ENCODE assay signal across 9 mouse cellular contexts in the genomic region with DNA sequence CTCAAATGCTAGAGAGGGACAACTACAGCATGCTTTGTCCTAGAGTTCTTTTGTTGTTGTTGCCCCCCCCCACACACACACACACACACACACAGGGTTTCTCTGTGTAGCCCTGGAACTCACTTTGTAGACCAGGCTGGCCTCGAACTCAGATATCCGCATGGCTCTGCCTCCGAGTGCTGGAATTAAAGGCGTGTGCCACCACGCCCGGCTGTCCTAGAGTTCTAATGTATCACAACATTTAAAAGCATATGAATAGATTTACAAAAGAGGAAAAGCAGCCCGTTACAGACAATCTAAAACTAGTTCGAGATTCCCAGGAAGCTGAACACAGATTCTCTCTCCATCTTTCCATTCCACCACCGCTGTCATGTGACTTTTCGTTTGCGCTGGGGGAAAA. TPM values are rescaled to one million over a fixed set of nuclear protein-coding genes. Genes with fewer than 3 reads are reported as not detected.
DNase-seq lines count a peak whose midpoint lies in the region; ATAC-seq and TF ChIP-seq lines count a peak whose summit lies in the region.
"Had no signal": no experiment of that assay in that cellular context is flagged by ENCODE, and none has a peak within 500 bp of the region (broad histone marks: within the 10 kb centered on the region; RNA-seq: fewer than 3 reads in every experiment).

No protein-coding gene starts in this region.

- no peak overlapping the region for H3K9ac ChIP-seq in kidney, postnatal 0 days (ENCODE audit: low read depth, low read length)
- no peak overlapping the region for H3K9ac ChIP-seq in embryonic facial prominence, embryonic 11.5 days (replicated peaks; ENCODE audit: low read length)
- no peak overlapping the region for H3K9ac ChIP-seq in intestine, embryonic 15.5 days
- H3K9ac ChIP-seq in neural tube, embryonic 11.5 days (ENCODE audit: low read length): no peak overlapping the region

- DNase-seq in kidney, postnatal 0 days (ENCODE audit: low spot score): no peak
- DNase-seq in kidney, postnatal 25 days: no peak
- peak; percentile 11 for DNase-seq in embryonic facial prominence, embryonic 11.5 days (ENCODE audit: low spot score)
- DNase-seq in neural tube, embryonic 11.5 days (ENCODE audit: low spot score): no peak
- DNase-seq in gastrocnemius, postnatal 14 days: no peak
- DNase-seq in adrenal gland, postnatal 4 days (ENCODE audit: low spot score in 2 of 2): no peak

- intact Hi-C loops in gastrocnemius, postnatal 14 days (cut with DNase I; ENCODE audit: low total_unique reads): no loop called here

- H3K4me3 ChIP-seq in kidney, postnatal 0 days (replicated peaks; ENCODE audit: low read depth, low read length): 0 out of 2 replicates have a peak overlapping the region, but pooled peaks have one; percentile 11
- H3K4me3 ChIP-seq in embryonic facial prominence, embryonic 11.5 days (ENCODE audit: low read depth, low read length): peak overlapping the region; percentile 28; the same call in 1 of the 2 replicates
- peak overlapping the region; percentile 27; the same call in 1 of the 2 replicates for H3K4me3 ChIP-seq in intestine, embryonic 15.5 days (replicated peaks)
- peak overlapping the region; percentile 31 for H3K4me3 ChIP-seq in neural tube, embryonic 11.5 days (ENCODE audit: low read depth, low read length)

- H3K27me3 ChIP-seq in kidney, postnatal 0 days (ENCODE audit: insufficient read depth, low read length): no peaks in the 10 kb centered on the region
- no peaks in the 10 kb centered on the region for H3K27me3 ChIP-seq in embryonic facial prominence, embryonic 11.5 days (ENCODE audit: control insufficient read depth, insufficient read depth, low read length)
- 0 out of 2 replicates have a peak, but pooled peaks cover 5% of the 10 kb centered on the region for H3K27me3 ChIP-seq in intestine, embryonic 15.5 days (replicated peaks)
- H3K27me3 ChIP-seq in neural tube, embryonic 11.5 days (ENCODE audit: control insufficient read depth, insufficient read depth, low read length): no peaks in the 10 kb centered on the region
- H3K27me3 ChIP-seq: Patski had no signal

- H3K4me1 ChIP-seq in kidney, postnatal 0 days (replicated peaks; ENCODE audit: insufficient read depth, low read length): no peaks in the 10 kb centered on the region
- H3K4me1 ChIP-seq in embryonic facial prominence, embryonic 11.5 days (ENCODE audit: control insufficient read depth, insufficient read depth, low read length): no peaks in the 10 kb centered on the region; the same call in 1 of the 2 replicates
- 0 out of 2 replicates have a peak, but pooled peaks cover 6% of the 10 kb centered on the region for H3K4me1 ChIP-seq in intestine, embryonic 15.5 days (replicated peaks)
- no peaks in the 10 kb centered on the region for H3K4me1 ChIP-seq in neural tube, embryonic 11.5 days (ENCODE audit: control insufficient read depth, insufficient read depth, low read length)

- 26% methylated on average over 11 of the region's 11 CpGs for WGBS in kidney, postnatal 0 days
- WGBS in embryonic facial prominence, embryonic 11.5 days: 14% methylated on average over 11 of the region's 11 CpGs
- 30% methylated on average over 11 of the region's 11 CpGs for WGBS in intestine, embryonic 15.5 days
- WGBS in neural tube, embryonic 11.5 days: 25% methylated on average over 11 of the region's 11 CpGs

- H3K4me2 ChIP-seq in kidney, postnatal 0 days (ENCODE audit: low read length): peak overlapping the region; percentile 34
- H3K4me2 ChIP-seq in embryonic facial prominence, embryonic 11.5 days (ENCODE audit: low read depth, low read length): no peak overlapping the region
- H3K4me2 ChIP-seq in intestine, embryonic 15.5 days (replicated peaks): peak overlapping the region; percentile 56
- H3K4me2 ChIP-seq in neural tube, embryonic 11.5 days (ENCODE audit: low read depth): peak overlapping the region; percentile 48

- no peaks in the 10 kb centered on the region for H3K9me3 ChIP-seq in kidney, postnatal 0 days (replicated peaks; ENCODE audit: low read length)
- H3K9me3 ChIP-seq in embryonic facial prominence, embryonic 11.5 days (replicated peaks; ENCODE audit: control insufficient read depth, low read length): no peaks in the 10 kb centered on the region
- no peaks in the 10 kb centered on the region for H3K9me3 ChIP-seq in intestine, embryonic 15.5 days
- no peaks in the 10 kb centered on the region for H3K9me3 ChIP-seq in neural tube, embryonic 11.5 days (ENCODE audit: control insufficient read depth, low read length)

- ATAC-seq in kidney, postnatal 0 days (replicated peaks; ENCODE audit: low FRiP score, low read depth): no peak
- ATAC-seq in embryonic facial prominence, embryonic 11.5 days (replicated peaks; ENCODE audit: insufficient number of reproducible peaks, low FRiP score, low TSS enrichment, low read depth): no peak
- peak; percentile 31; the same call in 1 of the 2 replicates for ATAC-seq in intestine, embryonic 15.5 days
- ATAC-seq in neural tube, embryonic 11.5 days (ENCODE audit: insufficient read depth, low FRiP score, low TSS enrichment): no peak; the same call in 1 of the 2 replicates
- no peak for ATAC-seq in monocyte, adult 5-6 weeks (replicated peaks; ENCODE audit: insufficient number of reproducible peaks, low FRiP score, low TSS enrichment, poor library complexity, severe bottlenecking)
- ATAC-seq: Patski had no signal

- H3K36me3 ChIP-seq in kidney, postnatal 0 days (ENCODE audit: insufficient read depth, low read length): no peaks in the 10 kb centered on the region
- no peaks in the 10 kb centered on the region for H3K36me3 ChIP-seq in embryonic facial prominence, embryonic 11.5 days (replicated peaks; ENCODE audit: control insufficient read depth, insufficient read depth, low read depth, low read length)
- no peaks in the 10 kb centered on the region for H3K36me3 ChIP-seq in intestine, embryonic 15.5 days
- H3K36me3 ChIP-seq in neural tube, embryonic 11.5 days (ENCODE audit: control insufficient read depth, insufficient read depth, low read length): no peaks in the 10 kb centered on the region

- no peak for TF ChIP-seq CTCF in kidney, postnatal 0 days (IDR thresholded peaks at IDR 0.05; ENCODE audit: low read depth)

- H3K27ac ChIP-seq in kidney, postnatal 0 days: no peak overlapping the region
- H3K27ac ChIP-seq in embryonic facial prominence, embryonic 11.5 days (replicated peaks; ENCODE audit: low read depth, low read length): no peak overlapping the region
- no peak overlapping the region for H3K27ac ChIP-seq in intestine, embryonic 15.5 days
- no peak overlapping the region for H3K27ac ChIP-seq in neural tube, embryonic 11.5 days (ENCODE audit: low read depth, low read length)

RNA-seq across cellular contexts. Expression of gene Vmn1r223, which starts 22.7 kb away (rescaled TPM):
- not detected in 2 replicates for polyA plus RNA-seq in kidney, postnatal 0 days (2015; fragmentation: Nextera tagmentation; extraction: Ambion mirVana)
- not detected in 2 replicates for polyA plus RNA-seq in embryonic facial prominence, embryonic 11.5 days (2014; fragmentation: Nextera tagmentation; extraction: Ambion mirVana)
- not detected in 2 replicates for polyA plus RNA-seq in intestine, embryonic 15.5 days (2015; fragmentation: Nextera tagmentation; extraction: Ambion mirVana)
- not detected in 2 replicates for polyA plus RNA-seq in neural tube, embryonic 11.5 days (2014; fragmentation: Nextera tagmentation; extraction: Ambion mirVana)
- total RNA-seq in gastrocnemius, postnatal 14 days (2021): not detected
- total RNA-seq in monocyte, adult 5-6 weeks (2017): not detected in 3 replicates
- total RNA-seq in adrenal gland, postnatal 4 days (2021): not detected
- polyA plus RNA-seq: Patski had no signal

RNA-seq across cellular contexts. Expression of gene Vmn1r222, which starts 33.9 kb away (rescaled TPM):
- polyA plus RNA-seq in kidney, postnatal 0 days (2015; fragmentation: Nextera tagmentation; extraction: Ambion mirVana): not detected in 2 replicates
- not detected in 2 replicates for polyA plus RNA-seq in embryonic facial prominence, embryonic 11.5 days (2014; fragmentation: Nextera tagmentation; extraction: Ambion mirVana)
- not detected in 2 replicates for polyA plus RNA-seq in intestine, embryonic 15.5 days (2015; fragmentation: Nextera tagmentation; extraction: Ambion mirVana)
- polyA plus RNA-seq in neural tube, embryonic 11.5 days (2014; fragmentation: Nextera tagmentation; extraction: Ambion mirVana): not detected in 2 replicates
- total RNA-seq in gastrocnemius, postnatal 14 days (2021): not detected
- not detected in 3 replicates for total RNA-seq in monocyte, adult 5-6 weeks (2017)
- not detected for total RNA-seq in adrenal gland, postnatal 4 days (2021)
- polyA plus RNA-seq: Patski had no signal

RNA-seq across cellular contexts. Expression of gene Vmn1r221, which starts 55.8 kb away (rescaled TPM):
- not detected in 2 replicates for polyA plus RNA-seq in kidney, postnatal 0 days (2015; fragmentation: Nextera tagmentation; extraction: Ambion mirVana)
- polyA plus RNA-seq in embryonic facial prominence, embryonic 11.5 days (2014; fragmentation: Nextera tagmentation; extraction: Ambion mirVana): not detected in 2 replicates
- not detected in 2 replicates for polyA plus RNA-seq in intestine, embryonic 15.5 days (2015; fragmentation: Nextera tagmentation; extraction: Ambion mirVana)
- not detected in 2 replicates for polyA plus RNA-seq in neural tube, embryonic 11.5 days (2014; fragmentation: Nextera tagmentation; extraction: Ambion mirVana)
- total RNA-seq in gastrocnemius, postnatal 14 days (2021): not detected
- not detected in 3 replicates for total RNA-seq in monocyte, adult 5-6 weeks (2017)
- total RNA-seq in adrenal gland, postnatal 4 days (2021): not detected
- polyA plus RNA-seq: Patski had no signal
